28 mouse cellular contexts compared by ENCODE assay signal in the genomic region with DNA sequence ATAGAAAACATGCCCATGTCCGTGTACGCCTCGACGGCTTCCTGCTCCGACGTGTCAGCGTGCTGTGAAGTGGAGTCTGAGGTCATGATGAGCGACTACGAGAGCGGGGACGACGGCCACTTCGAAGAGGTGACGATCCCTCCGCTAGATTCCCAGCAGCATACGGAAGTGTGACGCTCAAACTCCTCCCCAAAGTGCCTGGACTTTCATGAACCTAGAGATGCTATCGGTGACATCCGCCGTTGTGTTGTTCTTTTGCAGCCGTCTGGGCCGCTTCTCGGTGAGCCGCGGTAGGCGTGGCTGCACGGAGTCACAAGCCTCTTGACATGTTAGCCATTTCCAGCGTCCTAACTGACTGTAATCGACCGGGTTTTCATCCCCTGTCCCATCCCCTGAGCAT. TPM values are rescaled to one million over a fixed set of nuclear protein-coding genes. Genes with fewer than 3 reads are reported as not detected.
DNase-seq lines count a peak whose midpoint lies in the region; TF ChIP-seq lines count a peak whose summit lies in the region.
"Had no signal": no experiment of that assay in that cellular context is flagged by ENCODE, and none has a peak within 500 bp of the region (broad histone marks: within the 10 kb centered on the region; RNA-seq: fewer than 3 reads in every experiment).

No protein-coding gene starts in this region.

- H3K4me3 ChIP-seq in testis, adult 2 months (ENCODE audit: control insufficient read depth, low read depth, low read length), result peak overlapping the region; percentile 61
- H3K4me3 ChIP-seq in limb, embryonic 10.5 days, result no peak overlapping the region
- H3K4me3 ChIP-seq: embryonic facial prominence, embryonic 10.5 days; embryonic facial prominence, embryonic 13.5 days; erythroblast, embryonic 14.5 days; forebrain, embryonic 12.5 days; forebrain, embryonic 15.5 days; heart, adult 2 months; hindbrain, embryonic 12.5 days; hindbrain, embryonic 15.5 days had no signal

- no peaks in the 10 kb centered on the region for H3K9me3 ChIP-seq in limb, embryonic 10.5 days (replicated peaks)
- H3K9me3 ChIP-seq: embryonic facial prominence, embryonic 10.5 days; embryonic facial prominence, embryonic 13.5 days; forebrain, embryonic 12.5 days; forebrain, embryonic 15.5 days; hindbrain, embryonic 12.5 days; hindbrain, embryonic 15.5 days had no signal

- H3K4me1 ChIP-seq in testis, adult 2 months (ENCODE audit: control insufficient read depth, insufficient read depth, low read length), result no peaks in the 10 kb centered on the region; the same call in 1 of the 2 replicates
- no peaks in the 10 kb centered on the region for H3K4me1 ChIP-seq in limb, embryonic 10.5 days
- H3K4me1 ChIP-seq: embryonic facial prominence, embryonic 10.5 days; embryonic facial prominence, embryonic 13.5 days; forebrain, embryonic 12.5 days; forebrain, embryonic 15.5 days; hindbrain, embryonic 12.5 days; hindbrain, embryonic 15.5 days had no signal

- DNase-seq in testis, postnatal 14 days (ENCODE audit: low spot score), result no peak
- DNase-seq in ES-CJ7 (ENCODE audit: low read depth, low spot score), result peak; percentile 63
- peak; percentile 28 for DNase-seq in limb, embryonic 10.5 days (ENCODE audit: low spot score)
- no peak for DNase-seq in left cerebral cortex, adult 11 months (ENCODE audit: low spot score)
- DNase-seq in cerebellum, adult 9-11 months, result no peak
- DNase-seq: adrenal gland, postnatal 10 days; cerebellum, adult 11 months; cerebellum, adult 2 months; cerebellum, postnatal 10 days; cerebellum, postnatal 36 days; embryo, embryonic 11 days; gastrocnemius, postnatal 25 days; heart, adult 2 months had no signal

- H3K27me3 ChIP-seq in testis, adult 2 months (ENCODE audit: control insufficient read depth, insufficient read depth, low read length), result no peaks in the 10 kb centered on the region
- no peaks in the 10 kb centered on the region for H3K27me3 ChIP-seq in limb, embryonic 10.5 days (ENCODE audit: low read depth, poor library complexity, severe bottlenecking)
- H3K27me3 ChIP-seq: embryonic facial prominence, embryonic 13.5 days; forebrain, embryonic 12.5 days; forebrain, embryonic 15.5 days; hindbrain, embryonic 12.5 days; hindbrain, embryonic 15.5 days had no signal

- TF ChIP-seq POLR2A in testis, adult 2 months (IDR thresholded peaks at IDR 0.05; ENCODE audit: control insufficient read depth, low read depth, low read length), result no peak

- no peaks in the 10 kb centered on the region for H3K36me3 ChIP-seq in testis, adult 2 months (ENCODE audit: control insufficient read depth, insufficient read depth, low read length)
- H3K36me3 ChIP-seq in limb, embryonic 10.5 days, result peaks cover 94% of the 10 kb centered on the region

- 94% methylated on average over 30 of the region's 30 CpGs for WGBS in limb, embryonic 10.5 days

- no peak overlapping the region for H3K27ac ChIP-seq in testis, adult 2 months (ENCODE audit: control insufficient read depth, insufficient read depth, low read depth, low read length)
- H3K27ac ChIP-seq in limb, embryonic 10.5 days, result no peak overlapping the region
- H3K27ac ChIP-seq: embryonic facial prominence, embryonic 10.5 days; embryonic facial prominence, embryonic 13.5 days; forebrain, embryonic 12.5 days; forebrain, embryonic 15.5 days; heart, adult 2 months; hindbrain, embryonic 12.5 days; hindbrain, embryonic 15.5 days had no signal

- TF ChIP-seq CTCF in testis, adult 2 months (IDR thresholded peaks at IDR 0.05; ENCODE audit: control insufficient read depth, insufficient read depth, insufficient replicate concordance, low read depth, low read length), result no peak

RNA-seq across cellular contexts. Expression of gene Mtnr1a, which starts 17.7 kb away (rescaled TPM):
- polyA plus RNA-seq in testis, adult 2 months (2012; rRNA removed), result 4.5 and 4.8 TPM in 2 replicates
- polyA plus RNA-seq in limb, embryonic 10.5 days (2016; fragmentation: Nextera tagmentation; extraction: Ambion mirVana), result 0.23 TPM in 1 of 2 replicates, not detected in the other
- polyA plus RNA-seq: C2C12; CD4-positive, CD25-positive, alpha-beta regulatory T cell, adult 4 months; cortical plate, adult 2 months; embryonic facial prominence, embryonic 13.5 days; erythroblast, embryonic 14.5 days; forebrain, embryonic 15.5 days; gonadal fat pad, adult 2 months; heart, adult 2 months; heart, embryonic 11.5 days; heart, embryonic 14.5 days; heart, postnatal 0 days had no signal

Comparison
In these comparisons a context has a peak if more than half of its experiments do, and no peak if none do; other contexts are left out.
1. DNase-seq: peak in ES-CJ7 (single experiment) and limb, embryonic 10.5 days (single experiment); none in testis, postnatal 14 days (single experiment), left cerebral cortex, adult 11 months (single experiment) and cerebellum, adult 9-11 months (single experiment).